Mouse (Mus musculus): ENCODE data around the gene Efcab3. TPM values are rescaled to one million over a fixed set of nuclear protein-coding genes. Genes with fewer than 3 reads are reported as not detected.

The Efcab3 gene
- 0.29 and 0.32 TPM in 2 replicates for polyA plus RNA-seq (2012; rRNA removed)

GRCm38 (mm10) chr11:105063292-105063691, at the start of gene Efcab3:
Efcab3 (plus strand) TSS chr11:105063592.

GRCm38 (mm10) chr11:105125735-105126519, 62.5 kb downstream of the Efcab3 start, which contains the start of gene Mettl2:
Mettl2 (plus strand) TSS chr11:105126425.

GRCm38 (mm10) chr11:105146593-105146992, 83.2 kb downstream of the Efcab3 start, which contains the start of gene Gm10842:
Gm10842 (plus strand) TSS chr11:105146893.

Other genes with a start within 250 kb of the Efcab3 start
- 14.7 and 17.5 TPM in 2 replicates for gene Mettl2, start 62.8 kb downstream of the Efcab3 start, polyA plus RNA-seq (2012; rRNA removed)
- not detected in 2 replicates for gene Gm10842, start 83.3 kb downstream of the Efcab3 start, polyA plus RNA-seq (2012; rRNA removed)
- gene Tlk2, start 115.2 kb downstream of the Efcab3 start, polyA plus RNA-seq (2012; rRNA removed): 16.3 and 18.0 TPM in 2 replicates
- gene Mrc2, start 229.1 kb downstream of the Efcab3 start, polyA plus RNA-seq (2012; rRNA removed): 0.80 and 1.2 TPM in 2 replicates

Measured in liver, embryonic 14 days (tissue).